Mouse (Mus musculus) small intestine, adult 10 weeks (tissue): ENCODE measurements around the gene Prl7c1. TPM values are rescaled to one million over a fixed set of nuclear protein-coding genes. Genes with fewer than 3 reads are reported as not detected.

Experiments
- polyA plus RNA-seq: library from polyadenylated mRNA; stranded (reverse); fragments of 350-450 nt; fragmentation: Illumina TruSeq; extraction: RNeasy Lipid Tissue Mini Kit (QIAGEN cat#74804); gene quantifications from one replicate; pipeline ENCODE4 v1.2.3, GENCODE M21; 2014; ENCODE audit warnings: low replicate concordance

Gene Prl7c1
- not detected for polyA plus RNA-seq

DNA sequence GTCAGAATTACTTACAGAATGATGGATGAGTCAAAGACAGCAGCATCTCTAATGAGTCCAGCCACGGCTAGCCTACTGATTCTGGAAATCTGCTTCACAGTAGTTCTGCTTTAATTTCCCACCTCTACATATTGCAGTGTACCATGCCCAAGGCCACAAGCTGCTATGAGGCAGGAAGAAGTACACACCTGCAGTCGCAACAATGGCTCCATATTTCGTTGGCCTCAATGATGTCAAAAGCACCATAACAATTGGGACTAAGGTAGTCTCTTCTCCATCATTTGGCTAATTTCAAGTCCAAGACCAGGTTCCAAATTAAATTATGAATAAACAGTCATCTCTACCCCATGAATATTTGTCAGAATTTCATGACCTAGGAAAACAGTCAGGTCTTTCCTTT, at the start of gene Prl7c1:
TSS of gene Prl7c1 (minus strand) at position 101 of the 400 bp plus-strand sequence.

DNA sequence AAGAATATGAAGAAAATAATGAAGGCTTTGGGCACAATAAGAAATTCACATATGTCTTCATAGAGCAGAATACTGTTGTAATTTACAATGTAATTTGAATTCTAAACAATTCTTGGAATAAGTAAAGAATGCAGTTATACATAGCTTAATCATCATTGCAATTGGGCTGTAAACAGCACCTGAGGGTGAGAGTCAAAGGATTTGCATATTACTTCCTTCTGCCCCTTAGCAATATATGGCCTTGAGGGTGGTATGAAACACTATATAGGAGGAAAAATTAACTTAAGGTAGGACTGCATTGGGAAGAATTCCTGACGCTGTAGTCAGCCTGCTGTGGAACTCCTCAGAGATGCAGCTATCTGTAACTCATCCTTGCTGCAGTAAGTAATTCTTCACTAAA, 20.8 kb upstream of the Prl7c1 start, which contains the start of gene Prl2a1:
TSS of gene Prl2a1 (plus strand) at position 301 of the 400 bp plus-strand sequence.

Other genes starting within 250 kb of the Prl7c1 start
- gene Prl8a9, start 216.2 kb downstream of the Prl7c1 start, polyA plus RNA-seq, result not detected
- not detected for gene Prl8a1, start 198.6 kb downstream of the Prl7c1 start, polyA plus RNA-seq
- gene Prl7b1, start 170.2 kb downstream of the Prl7c1 start, polyA plus RNA-seq, result not detected
- not detected for gene Prl7a1, start 138.3 kb downstream of the Prl7c1 start, polyA plus RNA-seq
- gene Prl7a2, start 112.8 kb downstream of the Prl7c1 start, polyA plus RNA-seq, result not detected
- not detected for gene Prl7d1, start 64.1 kb downstream of the Prl7c1 start, polyA plus RNA-seq
- not detected for gene Prl2a1, start 20.9 kb upstream of the Prl7c1 start, polyA plus RNA-seq
- gene Prl2c1, start 68.5 kb upstream of the Prl7c1 start, polyA plus RNA-seq, result not detected
- gene Prl4a1, start 235.4 kb upstream of the Prl7c1 start, polyA plus RNA-seq, result not detected